Mouse (Mus musculus): Measurements from ENCODE around the gene Aqr. TPM values are rescaled to one million over a fixed set of nuclear protein-coding genes. Genes with fewer than 3 reads are reported as not detected.

The Aqr gene
- total RNA-seq, 1 experiment from 2014 or later: 33.6 TPM

- DNase-seq: no peak
Observed at GRCm38 (mm10) chr2:114135777-114136176, 51.0 kb downstream of the Aqr start.

GRCm38 (mm10) chr2:114133355-114133754, 53.5 kb downstream of the Aqr start:
- DNase-seq: no peak

DNA sequence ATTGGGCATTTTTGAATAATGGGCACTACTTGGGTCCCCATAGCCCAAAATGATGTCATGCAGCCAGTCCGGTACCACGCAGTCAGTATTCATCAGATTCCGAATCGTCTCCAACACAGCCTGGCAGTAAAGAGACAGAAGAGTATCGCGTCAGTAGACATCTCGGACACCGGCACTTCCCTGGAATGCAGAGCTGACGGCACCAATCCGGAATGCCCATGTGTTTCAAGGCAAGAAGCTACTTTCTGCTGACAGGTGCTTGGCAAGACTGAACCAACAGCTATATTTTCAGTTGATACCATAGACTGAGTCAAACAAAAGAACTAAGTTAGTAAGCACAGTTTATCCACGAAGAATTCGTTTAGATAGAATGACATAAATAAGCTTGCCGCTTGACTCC, 56.2 kb downstream of the Aqr start:
- no peak for DNase-seq

DNA sequence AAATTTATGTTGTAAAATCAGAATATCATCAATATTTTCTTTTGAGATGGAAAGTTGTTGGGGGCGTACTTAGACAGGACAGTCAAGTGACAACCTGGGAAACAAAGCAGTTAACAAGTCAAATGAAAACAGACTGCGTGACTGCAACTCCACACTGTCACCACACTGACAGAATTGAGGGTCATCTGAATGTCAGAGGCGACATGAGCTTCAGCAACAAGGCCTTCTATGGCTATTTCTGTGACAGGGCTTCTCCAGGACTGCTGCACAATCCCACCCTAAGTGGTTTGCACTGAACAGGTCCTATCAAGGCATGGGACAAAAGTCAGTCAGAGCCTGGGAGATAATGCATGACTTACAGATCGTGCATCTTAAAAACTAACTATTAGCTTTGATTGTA, 63.5 kb downstream of the Aqr start:
- DNase-seq: no peak

GRCm38 (mm10) chr2:114119451-114119850, 67.4 kb downstream of the Aqr start:
- no peak for DNase-seq

DNA sequence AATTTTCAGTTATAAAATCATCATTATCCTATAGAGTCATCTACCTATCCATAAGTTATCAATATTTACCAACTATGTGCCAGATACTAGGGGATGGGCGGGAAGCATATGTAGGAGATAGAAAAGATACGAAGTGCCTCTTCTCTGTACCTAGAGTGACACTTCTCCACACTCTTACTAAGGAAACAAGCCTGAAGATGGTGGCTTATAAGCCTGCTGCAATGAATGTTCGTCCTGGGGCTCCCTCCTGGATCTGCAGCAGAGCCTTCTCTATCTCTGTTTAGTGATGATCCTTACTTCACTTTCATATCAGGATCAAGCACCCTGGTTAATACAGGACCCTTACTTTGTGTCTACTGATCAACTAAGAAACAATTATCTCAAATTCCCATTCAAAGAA, 69.2 kb downstream of the Aqr start:
- no peak for DNase-seq

- no peak for DNase-seq
Observed at GRCm38 (mm10) chr2:114117235-114117634, 69.6 kb downstream of the Aqr start.

GRCm38 (mm10) chr2:114115563-114115962, 71.3 kb downstream of the Aqr start:
- no peak for DNase-seq

DNA sequence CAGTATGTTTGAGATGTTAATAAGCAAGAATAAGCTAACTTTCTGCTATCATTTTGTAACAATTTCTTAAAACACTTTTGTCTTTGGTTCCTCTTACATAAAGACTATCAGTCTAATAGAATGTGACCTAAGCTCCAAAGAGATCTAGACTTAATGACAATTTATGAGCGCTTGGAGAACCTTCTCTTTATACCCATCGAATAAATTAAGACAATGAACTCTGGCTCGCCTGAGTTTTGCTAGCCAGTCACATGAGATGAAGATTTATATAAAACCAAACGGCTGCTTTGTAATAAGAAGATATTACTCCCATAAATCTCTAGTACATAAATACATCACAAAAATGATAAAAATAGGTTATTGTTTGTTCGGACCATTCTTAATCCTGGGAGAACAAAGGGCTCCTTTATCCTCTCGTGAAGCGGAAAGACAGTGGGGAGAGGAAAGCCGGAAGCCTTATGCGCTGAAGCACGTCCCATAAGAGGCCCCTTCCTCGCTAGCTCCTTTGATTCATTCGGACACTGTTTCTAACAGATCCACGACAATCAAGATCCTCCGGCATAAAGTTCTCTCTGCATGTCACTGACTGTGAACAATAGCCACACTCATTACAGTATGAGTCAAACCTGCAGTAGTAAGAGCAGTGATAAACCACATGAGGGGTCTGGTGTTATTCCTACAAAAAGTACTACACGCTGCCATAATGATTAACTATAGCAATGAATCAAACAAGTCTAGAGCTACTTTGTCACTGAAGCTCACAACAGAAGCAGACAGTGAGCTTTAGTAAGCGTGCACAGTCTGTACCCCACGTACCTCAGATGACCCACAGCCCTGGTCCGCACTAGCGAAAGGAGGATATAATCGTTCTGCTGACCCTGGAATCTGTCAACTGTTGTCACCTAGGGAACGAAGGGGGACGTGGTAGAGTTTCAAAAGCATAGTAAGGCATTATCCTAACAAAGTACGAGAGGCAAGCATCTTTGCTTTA, 79.2 kb downstream of the Aqr start:
- no peak for DNase-seq

- no peak for DNase-seq
Observed at GRCm38 (mm10) chr2:114106383-114106782, 80.4 kb downstream of the Aqr start.

DNA sequence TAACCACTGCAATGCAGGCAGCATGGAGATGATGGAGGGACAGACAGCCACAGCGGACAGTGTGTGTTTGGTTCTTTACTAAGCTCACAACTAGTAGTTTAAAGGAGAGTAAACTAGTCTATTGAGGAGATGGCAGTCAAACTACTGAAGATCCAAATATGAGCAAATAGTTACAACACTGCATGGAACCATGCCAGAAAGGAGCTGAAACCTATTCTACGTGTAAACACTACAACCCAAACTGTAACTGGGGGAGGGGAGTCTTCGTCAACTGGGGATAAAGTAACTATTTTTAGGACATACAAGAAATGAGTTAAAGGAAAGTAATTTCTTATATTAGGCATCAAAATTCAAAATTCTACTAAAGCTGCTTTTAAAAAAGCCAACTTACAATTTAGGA, 84.4 kb downstream of the Aqr start:
- no peak for DNase-seq

GRCm38 (mm10) chr2:114100834-114101233, 86.0 kb downstream of the Aqr start:
- DNase-seq: no peak

DNA sequence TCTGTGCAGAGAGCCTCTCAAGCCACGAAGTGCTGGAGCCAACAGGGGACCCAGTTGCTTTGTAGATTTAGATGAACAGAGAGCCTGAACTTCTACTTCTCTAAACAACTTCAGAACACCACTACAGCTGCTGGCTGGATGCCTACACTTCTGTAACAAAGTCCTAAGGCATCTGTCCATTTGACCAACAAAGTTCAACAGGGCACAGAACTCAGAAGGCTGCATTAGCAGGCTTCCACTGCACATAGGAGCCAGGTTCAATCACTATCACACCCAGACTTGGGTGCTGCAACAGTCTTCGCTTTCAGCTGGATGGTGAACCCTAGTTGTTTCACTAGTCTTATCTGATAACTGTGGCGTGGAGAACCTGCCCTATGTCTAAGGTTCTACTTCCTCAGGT, 87.0 kb downstream of the Aqr start:
- no peak for DNase-seq

DNA sequence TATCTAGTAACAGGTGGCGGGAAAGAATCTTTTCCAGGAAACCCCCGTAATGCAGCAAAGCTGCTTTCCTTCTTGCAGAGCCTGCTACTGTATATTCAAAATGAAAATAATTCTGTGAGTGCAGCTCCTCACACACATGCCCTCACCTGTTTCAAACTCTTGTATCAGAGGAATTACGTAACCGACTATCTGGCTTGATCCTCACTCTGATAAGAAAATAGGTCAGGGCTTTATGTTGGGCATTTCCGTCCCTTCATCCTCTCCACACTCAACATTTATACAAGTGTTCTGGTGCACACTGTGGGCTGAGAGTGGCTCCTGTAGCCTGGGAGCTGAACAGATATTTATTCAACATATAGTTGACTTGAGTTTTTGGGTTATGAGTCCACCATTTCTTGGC, 87.7 kb downstream of the Aqr start:
- no peak for DNase-seq

DNA sequence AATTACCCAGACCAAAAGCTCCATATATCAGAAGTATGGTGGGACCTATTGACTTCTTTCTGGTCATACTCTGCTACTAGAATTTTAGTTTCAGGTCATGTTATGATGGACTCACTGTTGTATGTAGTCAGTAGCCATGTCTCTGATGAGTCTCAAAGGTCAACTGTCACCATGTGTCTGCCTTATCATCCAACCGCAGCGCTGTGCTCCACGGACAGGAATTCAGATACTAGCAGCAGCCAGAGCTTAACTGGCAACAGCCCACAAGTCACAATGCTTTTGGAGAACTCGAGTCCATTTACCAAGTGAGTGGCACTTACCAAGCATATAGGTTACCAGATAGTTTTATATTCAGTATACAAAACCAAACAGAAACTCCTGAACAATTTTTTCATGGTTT, 89.2 kb downstream of the Aqr start:
- no peak for DNase-seq

DNA sequence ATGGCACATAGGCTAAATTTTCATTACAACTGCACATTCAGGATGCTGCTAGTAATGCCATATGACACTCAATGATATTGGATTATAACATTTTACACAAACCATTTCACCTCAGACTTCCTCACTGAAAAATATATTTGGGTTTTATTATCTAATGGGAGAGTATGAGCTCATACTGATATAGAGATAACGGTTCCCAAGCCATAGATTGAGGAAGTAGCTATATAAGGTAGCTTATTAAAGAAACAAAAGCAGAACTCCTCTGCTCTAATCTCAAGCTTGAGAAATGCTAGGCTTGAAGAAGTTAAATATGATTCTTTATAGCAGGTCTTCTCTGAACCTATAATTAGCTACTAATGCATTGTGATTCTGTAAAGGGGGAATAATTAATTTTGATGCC, 90.3 kb downstream of the Aqr start:
- no peak for DNase-seq

DNA sequence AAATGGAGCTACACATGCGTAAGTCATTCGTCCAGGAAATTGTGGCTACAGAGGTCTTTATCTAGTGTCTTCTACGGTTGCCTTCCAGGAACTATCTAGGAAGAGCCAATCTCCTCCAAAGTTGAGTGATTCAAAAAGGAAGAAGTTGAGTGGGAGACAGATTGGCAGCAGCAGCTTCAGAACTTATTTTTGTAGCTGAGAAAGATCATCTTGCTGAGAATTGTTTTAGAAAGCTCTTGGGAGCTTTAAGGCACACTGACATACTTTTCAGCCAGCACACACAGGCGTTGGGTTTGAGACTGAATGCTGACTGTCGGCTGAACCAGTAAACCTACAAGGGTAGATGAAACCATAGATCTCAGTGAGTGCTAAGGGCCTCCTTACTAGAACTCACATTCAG, 91.5 kb downstream of the Aqr start:
- no peak for DNase-seq

GRCm38 (mm10) chr2:114094696-114095095, 92.1 kb downstream of the Aqr start:
- no peak for DNase-seq

DNA sequence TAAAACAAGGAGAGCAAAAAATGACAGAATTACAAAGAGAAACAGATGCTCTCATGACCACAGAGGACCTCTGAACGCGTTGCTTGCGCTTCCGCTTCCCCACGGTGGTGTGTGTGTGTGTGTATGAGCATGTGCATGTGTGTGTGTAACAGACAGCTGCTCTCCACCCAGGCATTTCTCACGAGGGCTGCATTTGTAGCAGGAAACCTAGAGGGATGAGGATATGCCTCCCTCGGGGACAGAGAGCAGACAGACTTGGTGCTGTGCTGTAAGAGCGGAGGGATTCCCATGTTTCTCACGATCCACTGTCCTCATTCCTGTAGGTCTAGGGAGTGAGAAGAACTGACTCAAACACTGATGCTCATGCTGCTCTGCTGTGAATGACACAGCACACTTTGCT, 93.2 kb downstream of the Aqr start:
- DNase-seq: no peak

DNA sequence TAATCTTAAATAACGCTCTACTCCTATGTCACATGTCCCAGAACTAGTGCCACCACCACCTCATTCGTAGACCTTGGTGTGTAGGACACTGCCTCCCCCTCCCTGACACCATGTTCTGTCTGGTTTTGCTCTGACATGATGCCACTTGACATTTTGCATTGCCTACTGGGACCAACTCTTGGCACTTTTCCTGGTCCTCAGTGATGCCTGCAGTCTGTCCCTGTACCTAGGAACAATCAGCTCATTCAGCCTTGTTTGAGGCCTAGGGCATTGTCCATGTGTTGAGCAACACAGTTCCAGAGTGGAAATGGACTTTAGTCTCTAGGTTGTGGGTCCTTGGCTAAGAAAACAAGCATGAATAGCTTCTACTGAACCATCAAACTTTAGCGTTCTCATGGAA, 97.0 kb downstream of the Aqr start:
- no peak for DNase-seq

GRCm38 (mm10) chr2:114087271-114087670, 99.6 kb downstream of the Aqr start:
- DNase-seq: no peak

DNA sequence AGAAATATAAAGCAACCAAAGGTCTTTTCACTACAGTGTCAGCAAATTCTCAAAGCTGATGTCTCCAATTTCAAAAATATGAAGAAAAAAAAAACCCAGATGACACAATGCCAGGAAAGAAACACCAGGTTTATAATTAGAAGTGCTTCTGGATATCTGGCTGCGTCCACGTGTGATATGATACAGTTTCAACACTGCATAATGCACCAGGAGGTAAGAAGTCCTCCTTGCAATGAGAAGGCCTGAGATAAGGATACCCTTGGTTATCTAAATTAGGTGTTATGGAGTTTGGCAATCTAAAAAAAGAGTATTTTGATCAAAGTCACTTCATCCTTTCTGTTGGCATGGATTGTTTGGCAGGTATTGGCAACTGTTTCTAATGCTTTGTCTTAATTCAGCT, 114.9 kb downstream of the Aqr start:
- no peak for DNase-seq

- DNase-seq: peak; percentile 23
Observed at GRCm38 (mm10) chr2:114066226-114066625, 120.6 kb downstream of the Aqr start.

DNA sequence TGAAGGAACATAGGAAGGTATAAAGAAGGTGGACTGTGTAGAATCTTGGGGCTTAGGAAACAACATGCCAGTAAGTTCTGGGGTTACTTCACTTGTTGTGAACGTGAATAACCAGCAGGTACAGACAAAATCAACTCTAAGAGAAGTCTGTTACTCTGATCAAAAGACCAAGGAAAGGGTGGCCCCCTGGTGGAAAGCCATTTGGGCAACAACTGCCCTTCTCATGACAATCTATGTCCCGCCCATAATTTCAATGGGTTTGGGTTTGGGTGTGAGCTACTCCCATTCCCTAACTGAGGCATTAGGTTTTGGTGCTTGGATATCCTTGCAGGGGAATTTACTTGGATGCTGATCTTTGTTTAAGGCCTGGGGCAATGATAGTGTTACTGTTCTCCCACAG, 122.8 kb downstream of the Aqr start:
- no peak for DNase-seq
